Mouse (Mus musculus): ENCODE measurements around the gene Apbb1ip. TPM values are rescaled to one million over a fixed set of nuclear protein-coding genes. Genes with fewer than 3 reads are reported as not detected.

The Apbb1ip gene
- polyA plus RNA-seq, 1 experiment from 2014 or later: 0.35 TPM

GRCm38 (mm10) chr2:22777757-22778156, 3.9 kb downstream of the Apbb1ip start:
- H3K9me3 ChIP-seq (ENCODE audit: control insufficient read depth, low read length): no peaks in the 10 kb centered on the region
- no peak for ATAC-seq (ENCODE audit: insufficient number of reproducible peaks, low FRiP score, low TSS enrichment, low read depth)
- no peak overlapping the region for H3K4me3 ChIP-seq (ENCODE audit: low read depth, low read length)
- no peak overlapping the region for H3K4me2 ChIP-seq (ENCODE audit: low read depth, severe bottlenecking)
- 93% methylated on average over 3 of the region's 3 CpGs for whole genome bisulfite sequencing
- no peaks in the 10 kb centered on the region for H3K36me3 ChIP-seq (ENCODE audit: control insufficient read depth, insufficient read depth, low read length)
- H3K9ac ChIP-seq (ENCODE audit: low read length): no peak overlapping the region
- no peaks in the 10 kb centered on the region for H3K27me3 ChIP-seq (ENCODE audit: control insufficient read depth, insufficient read depth, low read length)
- no peak overlapping the region for H3K27ac ChIP-seq (replicated peaks; ENCODE audit: low read depth, low read length)
- no peak for DNase-seq (ENCODE audit: low spot score)
- H3K4me1 ChIP-seq (ENCODE audit: control insufficient read depth, insufficient read depth, low read length): no peaks in the 10 kb centered on the region

- WGBS: 76% methylated on average over 1 of the region's 1 CpGs
- Histone ChIP-seq H3K36me3 (ENCODE audit: control insufficient read depth, insufficient read depth, low read length) (no peaks in the 10 kb centered on the region), H3K27ac (replicated peaks; ENCODE audit: low read depth, low read length) (no peak overlapping the region), H3K4me3 (ENCODE audit: low read depth, low read length) (no peak overlapping the region), H3K4me1 (ENCODE audit: control insufficient read depth, insufficient read depth, low read length) (no peaks in the 10 kb centered on the region), H3K27me3 (ENCODE audit: control insufficient read depth, insufficient read depth, low read length) (no peaks in the 10 kb centered on the region), H3K9ac (ENCODE audit: low read length) (no peak overlapping the region), H3K9me3 (ENCODE audit: control insufficient read depth, low read length) (no peaks in the 10 kb centered on the region), H3K4me2 (ENCODE audit: low read depth, severe bottlenecking) (no peak overlapping the region)
- ATAC-seq (ENCODE audit: insufficient number of reproducible peaks, low FRiP score, low TSS enrichment, low read depth) (no peak), DNase-seq (ENCODE audit: low spot score) (no peak)
Measured at GRCm38 (mm10) chr2:22780884-22781283, 7.0 kb downstream of the Apbb1ip start.

- Histone ChIP-seq H3K4me1 (ENCODE audit: control insufficient read depth, insufficient read depth, low read length) (no peaks in the 10 kb centered on the region), H3K9me3 (ENCODE audit: control insufficient read depth, low read length) (no peaks in the 10 kb centered on the region), H3K9ac (ENCODE audit: low read length) (no peak overlapping the region), H3K27me3 (ENCODE audit: control insufficient read depth, insufficient read depth, low read length) (no peaks in the 10 kb centered on the region), H3K4me3 (ENCODE audit: low read depth, low read length) (no peak overlapping the region), H3K36me3 (ENCODE audit: control insufficient read depth, insufficient read depth, low read length) (no peaks in the 10 kb centered on the region), H3K4me2 (ENCODE audit: low read depth, severe bottlenecking) (no peak overlapping the region), H3K27ac (replicated peaks; ENCODE audit: low read depth, low read length) (no peak overlapping the region)
- ATAC-seq (ENCODE audit: insufficient number of reproducible peaks, low FRiP score, low TSS enrichment, low read depth) (no peak), DNase-seq (ENCODE audit: low spot score) (no peak)
- WGBS: 79% methylated on average over 4 of the region's 4 CpGs
Measured at GRCm38 (mm10) chr2:22781387-22782009, 7.6 kb downstream of the Apbb1ip start.

- no peaks in the 10 kb centered on the region for H3K27me3 ChIP-seq (ENCODE audit: control insufficient read depth, insufficient read depth, low read length)
- H3K9ac ChIP-seq (ENCODE audit: low read length): no peak overlapping the region
- no peak overlapping the region for H3K27ac ChIP-seq (replicated peaks; ENCODE audit: low read depth, low read length)
- no peak overlapping the region for H3K4me3 ChIP-seq (ENCODE audit: low read depth, low read length)
- 85% methylated on average over 3 of the region's 3 CpGs for WGBS
- no peak overlapping the region for H3K4me2 ChIP-seq (ENCODE audit: low read depth, severe bottlenecking)
- ATAC-seq (ENCODE audit: insufficient number of reproducible peaks, low FRiP score, low TSS enrichment, low read depth) (no peak), DNase-seq (ENCODE audit: low spot score) (no peak)
- no peaks in the 10 kb centered on the region for H3K36me3 ChIP-seq (ENCODE audit: control insufficient read depth, insufficient read depth, low read length)
- no peaks in the 10 kb centered on the region for H3K4me1 ChIP-seq (ENCODE audit: control insufficient read depth, insufficient read depth, low read length)
- no peaks in the 10 kb centered on the region for H3K9me3 ChIP-seq (ENCODE audit: control insufficient read depth, low read length)
Measured at GRCm38 (mm10) chr2:22782057-22782456, 8.2 kb downstream of the Apbb1ip start.

GRCm38 (mm10) chr2:22783137-22783638, 9.3 kb downstream of the Apbb1ip start:
- ATAC-seq (ENCODE audit: insufficient number of reproducible peaks, low FRiP score, low TSS enrichment, low read depth) (no peak), DNase-seq (ENCODE audit: low spot score) (no peak)
- no peaks in the 10 kb centered on the region for H3K36me3 ChIP-seq (ENCODE audit: control insufficient read depth, insufficient read depth, low read length)
- H3K9ac ChIP-seq (ENCODE audit: low read length): no peak overlapping the region
- H3K27ac ChIP-seq (replicated peaks; ENCODE audit: low read depth, low read length): no peak overlapping the region
- 90% methylated on average over 2 of the region's 2 CpGs for WGBS
- no peaks in the 10 kb centered on the region for H3K27me3 ChIP-seq (ENCODE audit: control insufficient read depth, insufficient read depth, low read length)
- H3K9me3 ChIP-seq (ENCODE audit: control insufficient read depth, low read length): no peaks in the 10 kb centered on the region
- H3K4me1 ChIP-seq (ENCODE audit: control insufficient read depth, insufficient read depth, low read length): no peaks in the 10 kb centered on the region
- H3K4me2 ChIP-seq (ENCODE audit: low read depth, severe bottlenecking): no peak overlapping the region
- no peak overlapping the region for H3K4me3 ChIP-seq (ENCODE audit: low read depth, low read length)

GRCm38 (mm10) chr2:22784186-22784585, 10.3 kb downstream of the Apbb1ip start:
- Histone ChIP-seq H3K27me3 (ENCODE audit: control insufficient read depth, insufficient read depth, low read length) (no peaks in the 10 kb centered on the region), H3K4me1 (ENCODE audit: control insufficient read depth, insufficient read depth, low read length) (no peaks in the 10 kb centered on the region), H3K9ac (ENCODE audit: low read length) (no peak overlapping the region), H3K36me3 (ENCODE audit: control insufficient read depth, insufficient read depth, low read length) (no peaks in the 10 kb centered on the region), H3K4me2 (ENCODE audit: low read depth, severe bottlenecking) (no peak overlapping the region), H3K9me3 (ENCODE audit: control insufficient read depth, low read length) (no peaks in the 10 kb centered on the region), H3K4me3 (ENCODE audit: low read depth, low read length) (no peak overlapping the region), H3K27ac (replicated peaks; ENCODE audit: low read depth, low read length) (no peak overlapping the region)
- 78% methylated on average over 3 of the region's 3 CpGs for WGBS
- no peak for DNase-seq (ENCODE audit: low spot score)
- ATAC-seq (ENCODE audit: insufficient number of reproducible peaks, low FRiP score, low TSS enrichment, low read depth): no peak

- no peaks in the 10 kb centered on the region for H3K9me3 ChIP-seq (ENCODE audit: control insufficient read depth, low read length)
- no peaks in the 10 kb centered on the region for H3K27me3 ChIP-seq (ENCODE audit: control insufficient read depth, insufficient read depth, low read length)
- ATAC-seq (ENCODE audit: insufficient number of reproducible peaks, low FRiP score, low TSS enrichment, low read depth): no peak
- H3K4me1 ChIP-seq (ENCODE audit: control insufficient read depth, insufficient read depth, low read length): no peaks in the 10 kb centered on the region
- WGBS: 51% methylated on average over 1 of the region's 1 CpGs
- DNase-seq (ENCODE audit: low spot score): no peak
- H3K9ac ChIP-seq (ENCODE audit: low read length): no peak overlapping the region
- H3K27ac ChIP-seq (replicated peaks; ENCODE audit: low read depth, low read length): no peak overlapping the region
- no peaks in the 10 kb centered on the region for H3K36me3 ChIP-seq (ENCODE audit: control insufficient read depth, insufficient read depth, low read length)
- no peak overlapping the region for H3K4me3 ChIP-seq (ENCODE audit: low read depth, low read length)
- no peak overlapping the region for H3K4me2 ChIP-seq (ENCODE audit: low read depth, severe bottlenecking)
Measured at GRCm38 (mm10) chr2:22784771-22785170, 10.9 kb downstream of the Apbb1ip start.

- Histone ChIP-seq H3K4me3 (ENCODE audit: low read depth, low read length) (no peak overlapping the region), H3K9me3 (ENCODE audit: control insufficient read depth, low read length) (no peaks in the 10 kb centered on the region), H3K27me3 (ENCODE audit: control insufficient read depth, insufficient read depth, low read length) (no peaks in the 10 kb centered on the region), H3K27ac (replicated peaks; ENCODE audit: low read depth, low read length) (no peak overlapping the region), H3K36me3 (ENCODE audit: control insufficient read depth, insufficient read depth, low read length) (no peaks in the 10 kb centered on the region), H3K4me2 (ENCODE audit: low read depth, severe bottlenecking) (no peak overlapping the region), H3K9ac (ENCODE audit: low read length) (no peak overlapping the region), H3K4me1 (ENCODE audit: control insufficient read depth, insufficient read depth, low read length) (no peaks in the 10 kb centered on the region)
- ATAC-seq (ENCODE audit: insufficient number of reproducible peaks, low FRiP score, low TSS enrichment, low read depth) (no peak), DNase-seq (ENCODE audit: low spot score) (no peak)
- 90% methylated on average over 2 of the region's 2 CpGs for WGBS
Measured at GRCm38 (mm10) chr2:22788658-22789057, 14.8 kb downstream of the Apbb1ip start.

- Histone ChIP-seq H3K27me3 (ENCODE audit: control insufficient read depth, insufficient read depth, low read length) (no peaks in the 10 kb centered on the region), H3K36me3 (ENCODE audit: control insufficient read depth, insufficient read depth, low read length) (no peaks in the 10 kb centered on the region), H3K9ac (ENCODE audit: low read length) (no peak overlapping the region), H3K9me3 (ENCODE audit: control insufficient read depth, low read length) (no peaks in the 10 kb centered on the region), H3K27ac (replicated peaks; ENCODE audit: low read depth, low read length) (no peak overlapping the region), H3K4me1 (ENCODE audit: control insufficient read depth, insufficient read depth, low read length) (no peaks in the 10 kb centered on the region), H3K4me2 (ENCODE audit: low read depth, severe bottlenecking) (no peak overlapping the region), H3K4me3 (ENCODE audit: low read depth, low read length) (no peak overlapping the region)
- 62% methylated on average over 1 of the region's 1 CpGs for WGBS
- ATAC-seq (ENCODE audit: insufficient number of reproducible peaks, low FRiP score, low TSS enrichment, low read depth) (no peak), DNase-seq (ENCODE audit: low spot score) (no peak)
Measured at GRCm38 (mm10) chr2:22789576-22789975, 15.7 kb downstream of the Apbb1ip start.
